Mouse (Mus musculus): ENCODE measurements at regions not wholly inside any gene's neighbourhood (a gene's known extent, or its start where the extent isn't known, plus 50 kb on each side); places are given as distances from the start of the nearest gene placed in this dataset.

- no peak for DNase-seq (ENCODE audit: low spot score)
- Histone ChIP-seq H3K36me3 (no peaks in the 10 kb centered on the region), H3K27ac (no peak overlapping the region), H3K4me3 (no peak overlapping the region), H3K27me3 (ENCODE audit: insufficient read depth, poor library complexity, severe bottlenecking) (no peaks in the 10 kb centered on the region), H3K4me1 (replicated peaks) (no peaks in the 10 kb centered on the region), H3K9me3 (peaks cover 4% of the 10 kb centered on the region; the same call in 1 of the 2 replicates)
- 90% methylated on average over 4 of the region's 4 CpGs for WGBS
These were observed 244.9 kb upstream of the Satb1 start for GRCm38 (mm10) chr17:52077951-52078350.

GRCm38 (mm10) chr17:52076746-52077145 lies 243.7 kb upstream of the Satb1 start:
- H3K9me3 ChIP-seq, result peaks cover 4% of the 10 kb centered on the region; the same call in 1 of the 2 replicates
- no peaks in the 10 kb centered on the region for H3K27me3 ChIP-seq (ENCODE audit: insufficient read depth, poor library complexity, severe bottlenecking)
- H3K36me3 ChIP-seq, result no peaks in the 10 kb centered on the region
- H3K4me1 ChIP-seq (replicated peaks), result no peaks in the 10 kb centered on the region
- WGBS, result 87% methylated on average over 2 of the region's 2 CpGs
- no peak overlapping the region for H3K27ac ChIP-seq
- no peak overlapping the region for H3K4me3 ChIP-seq
- no peak for DNase-seq (ENCODE audit: low spot score)

GRCm38 (mm10) chr17:52067721-52068120 lies 234.6 kb upstream of the Satb1 start:
- Histone ChIP-seq H3K27me3 (ENCODE audit: insufficient read depth, poor library complexity, severe bottlenecking) (no peaks in the 10 kb centered on the region), H3K9me3 (no peaks in the 10 kb centered on the region), H3K36me3 (no peaks in the 10 kb centered on the region), H3K27ac (no peak overlapping the region), H3K4me3 (no peak overlapping the region), H3K4me1 (replicated peaks) (no peaks in the 10 kb centered on the region)
- WGBS, result 81% methylated on average over 2 of the region's 2 CpGs
- no peak for DNase-seq (ENCODE audit: low spot score)

- Histone ChIP-seq H3K27me3 (ENCODE audit: insufficient read depth, poor library complexity, severe bottlenecking) (no peaks in the 10 kb centered on the region), H3K27ac (no peak overlapping the region), H3K36me3 (no peaks in the 10 kb centered on the region), H3K4me3 (no peak overlapping the region), H3K4me1 (replicated peaks) (no peaks in the 10 kb centered on the region), H3K9me3 (no peaks in the 10 kb centered on the region)
- WGBS, result 89% methylated on average over 5 of the region's 5 CpGs
- DNase-seq (ENCODE audit: low spot score), result no peak
These were observed 231.5 kb upstream of the Satb1 start for GRCm38 (mm10) chr17:52064618-52065017.

- Histone ChIP-seq H3K4me3 (no peak overlapping the region), H3K36me3 (no peaks in the 10 kb centered on the region), H3K4me1 (replicated peaks) (no peaks in the 10 kb centered on the region), H3K27me3 (ENCODE audit: insufficient read depth, poor library complexity, severe bottlenecking) (no peaks in the 10 kb centered on the region), H3K27ac (no peak overlapping the region), H3K9me3 (no peaks in the 10 kb centered on the region)
- no peak for DNase-seq (ENCODE audit: low spot score)
- WGBS, result 92% methylated on average over 4 of the region's 4 CpGs
These were observed 230.0 kb upstream of the Satb1 start for GRCm38 (mm10) chr17:52063121-52063520.

GRCm38 (mm10) chr17:52062096-52062665 lies 229.1 kb upstream of the Satb1 start:
- no peaks in the 10 kb centered on the region for H3K4me1 ChIP-seq (replicated peaks)
- H3K4me3 ChIP-seq, result no peak overlapping the region
- no peak for DNase-seq (ENCODE audit: low spot score)
- H3K27me3 ChIP-seq (ENCODE audit: insufficient read depth, poor library complexity, severe bottlenecking), result no peaks in the 10 kb centered on the region
- no peak overlapping the region for H3K27ac ChIP-seq
- 86% methylated on average over 11 of the region's 11 CpGs for WGBS
- no peaks in the 10 kb centered on the region for H3K9me3 ChIP-seq
- H3K36me3 ChIP-seq, result no peaks in the 10 kb centered on the region

GRCm38 (mm10) chr17:52036479-52036878 lies 203.4 kb upstream of the Satb1 start:
- H3K36me3 ChIP-seq, result no peaks in the 10 kb centered on the region
- H3K4me1 ChIP-seq (replicated peaks), result no peaks in the 10 kb centered on the region
- H3K27me3 ChIP-seq (ENCODE audit: insufficient read depth, poor library complexity, severe bottlenecking), result no peaks in the 10 kb centered on the region
- H3K27ac ChIP-seq, result no peak overlapping the region
- H3K9me3 ChIP-seq, result no peaks in the 10 kb centered on the region
- 93% methylated on average over 4 of the region's 4 CpGs for WGBS
- no peak for DNase-seq (ENCODE audit: low spot score)
- H3K4me3 ChIP-seq, result no peak overlapping the region

GRCm38 (mm10) chr17:52031079-52031478 lies 198.0 kb upstream of the Satb1 start:
- DNase-seq (ENCODE audit: low spot score), result no peak
- Histone ChIP-seq H3K27me3 (ENCODE audit: insufficient read depth, poor library complexity, severe bottlenecking) (no peaks in the 10 kb centered on the region), H3K36me3 (no peaks in the 10 kb centered on the region), H3K4me3 (no peak overlapping the region), H3K27ac (no peak overlapping the region), H3K4me1 (replicated peaks) (no peaks in the 10 kb centered on the region), H3K9me3 (no peaks in the 10 kb centered on the region)
- 93% methylated on average over 8 of the region's 8 CpGs for WGBS

GRCm38 (mm10) chr17:51986920-51987319 lies 153.8 kb upstream of the Satb1 start:
- H3K27ac ChIP-seq, result no peak overlapping the region
- no peaks in the 10 kb centered on the region for H3K9me3 ChIP-seq
- no peaks in the 10 kb centered on the region for H3K36me3 ChIP-seq
- no peaks in the 10 kb centered on the region for H3K4me1 ChIP-seq (replicated peaks)
- DNase-seq (ENCODE audit: low spot score), result no peak
- WGBS, result 65% methylated on average over 8 of the region's 8 CpGs
- H3K27me3 ChIP-seq (ENCODE audit: insufficient read depth, poor library complexity, severe bottlenecking), result no peaks in the 10 kb centered on the region
- H3K4me3 ChIP-seq, result no peak overlapping the region

GRCm38 (mm10) chr17:51986212-51986611 lies 153.1 kb upstream of the Satb1 start:
- H3K4me3 ChIP-seq, result no peak overlapping the region

GRCm38 (mm10) chr17:51979126-51979525 lies 146.0 kb upstream of the Satb1 start:
- Histone ChIP-seq H3K36me3 (no peaks in the 10 kb centered on the region), H3K4me3 (no peak overlapping the region), H3K27ac (no peak overlapping the region), H3K9me3 (no peaks in the 10 kb centered on the region), H3K27me3 (ENCODE audit: insufficient read depth, poor library complexity, severe bottlenecking) (no peaks in the 10 kb centered on the region), H3K4me1 (replicated peaks) (no peaks in the 10 kb centered on the region)
- no peak for DNase-seq (ENCODE audit: low spot score)
- WGBS, result 94% methylated on average over 2 of the region's 2 CpGs

More at GRCm38 (mm10) chr17:51986212-51986611, 153.1 kb upstream of the Satb1 start:
- DNase-seq (ENCODE audit: low spot score), result no peak
- Histone ChIP-seq H3K9me3 (no peaks in the 10 kb centered on the region), H3K4me1 (replicated peaks) (no peaks in the 10 kb centered on the region), H3K27me3 (ENCODE audit: insufficient read depth, poor library complexity, severe bottlenecking) (no peaks in the 10 kb centered on the region), H3K27ac (no peak overlapping the region), H3K36me3 (no peaks in the 10 kb centered on the region)
- WGBS, result 80% methylated on average over 14 of the region's 14 CpGs

GRCm38 (mm10) chr17:51971444-51971843 lies 138.4 kb upstream of the Satb1 start:
- H3K4me1 ChIP-seq (replicated peaks), result no peaks in the 10 kb centered on the region
- H3K9me3 ChIP-seq, result no peaks in the 10 kb centered on the region
- DNase-seq (ENCODE audit: low spot score), result no peak
- 41% methylated on average over 3 of the region's 3 CpGs for WGBS
- H3K36me3 ChIP-seq, result no peaks in the 10 kb centered on the region
- no peak overlapping the region for H3K4me3 ChIP-seq
- no peak overlapping the region for H3K27ac ChIP-seq
- H3K27me3 ChIP-seq (ENCODE audit: insufficient read depth, poor library complexity, severe bottlenecking), result no peaks in the 10 kb centered on the region

- H3K9me3 ChIP-seq, result no peaks in the 10 kb centered on the region
- no peak overlapping the region for H3K27ac ChIP-seq
- no peaks in the 10 kb centered on the region for H3K36me3 ChIP-seq
- no peak for DNase-seq (ENCODE audit: low spot score)
- no peaks in the 10 kb centered on the region for H3K27me3 ChIP-seq (ENCODE audit: insufficient read depth, poor library complexity, severe bottlenecking)
- no peak overlapping the region for H3K4me3 ChIP-seq
- 90% methylated on average over 11 of the region's 11 CpGs for WGBS
- no peaks in the 10 kb centered on the region for H3K4me1 ChIP-seq (replicated peaks)
These were observed 133.6 kb upstream of the Satb1 start for GRCm38 (mm10) chr17:51966573-51967284.

Data from hindbrain, embryonic 10.5 days (tissue).